Mouse (Mus musculus) olfactory bulb, adult 2 months (tissue): ENCODE results near the gene Tatdn2.

Source experiments
- CTCF ChIP-seq: fragments of 200-500 bp; IDR thresholded peaks from 2 replicates; pipeline ENCODE4 v1.5.1; 2012; ENCODE audit warnings: low read depth, mild to moderate bottlenecking, low read length, moderate library complexity; ENCODE audit not compliant: insufficient read depth
- POLR2A ChIP-seq: fragments of 200-500 bp; IDR thresholded peaks from 2 replicates; pipeline ENCODE4 v1.6.1; 2012; ENCODE audit warnings: mild to moderate bottlenecking, low read depth, low read length, moderate library complexity; ENCODE audit not compliant: insufficient read depth

- TF ChIP-seq POLR2A (no peak), CTCF (no peak)
These were observed 40.6 kb downstream of the Tatdn2 start for GRCm38 (mm10) chr6:113737318-113738046.
